Mouse (Mus musculus): ENCODE measurements at regions not wholly inside any gene's neighbourhood (a gene's known extent, or its start where the extent isn't known, plus 50 kb on each side); places are given as distances from the start of the nearest gene placed in this dataset.

GRCm38 (mm10) chr3:128104516-128104915 lies 208.4 kb upstream of the Fam241a start:
- no peak for DNase-seq

GRCm38 (mm10) chr3:128093046-128093445 lies 196.9 kb upstream of the Fam241a start:
- DNase-seq, result no peak

- DNase-seq, result peak; percentile 67
Measured at GRCm38 (mm10) chr3:128088207-128088606, 192.1 kb upstream of the Fam241a start.

GRCm38 (mm10) chr3:128087163-128087562 lies 191.0 kb upstream of the Fam241a start:
- no peak for DNase-seq

- no peak for DNase-seq
Measured at GRCm38 (mm10) chr3:128082463-128082862, 186.3 kb upstream of the Fam241a start.

- DNase-seq, result no peak
Measured at GRCm38 (mm10) chr3:128081430-128081829, 185.3 kb upstream of the Fam241a start.

GRCm38 (mm10) chr3:128067861-128068260 lies 171.7 kb upstream of the Fam241a start:
- no peak for DNase-seq

- DNase-seq, result no peak
Measured at GRCm38 (mm10) chr3:128054031-128054430, 157.9 kb upstream of the Fam241a start.

- no peak for DNase-seq
Measured at GRCm38 (mm10) chr3:128043709-128044108, 147.6 kb upstream of the Fam241a start.

- peak; percentile 39 for DNase-seq
Measured at GRCm38 (mm10) chr3:128040407-128041115, 144.4 kb upstream of the Fam241a start.

GRCm38 (mm10) chr3:128039185-128039584 lies 143.1 kb upstream of the Fam241a start:
- no peak for DNase-seq

- no peak for DNase-seq
Measured at GRCm38 (mm10) chr3:128036538-128036937, 140.4 kb upstream of the Fam241a start.

GRCm38 (mm10) chr3:128030352-128030751 lies 134.2 kb upstream of the Fam241a start:
- DNase-seq, result no peak

GRCm38 (mm10) chr3:128029565-128029915 lies 133.4 kb upstream of the Fam241a start:
- no peak for DNase-seq

- no peak for DNase-seq
Measured at GRCm38 (mm10) chr3:128028856-128029564, 132.9 kb upstream of the Fam241a start.

- DNase-seq, result no peak
Measured at GRCm38 (mm10) chr3:128024856-128025255, 128.7 kb upstream of the Fam241a start.

GRCm38 (mm10) chr3:128014909-128015308 lies 118.8 kb upstream of the Fam241a start:
- no peak for DNase-seq

- DNase-seq, result peak; percentile 6
Measured at GRCm38 (mm10) chr3:128002905-128003641, 106.9 kb upstream of the Fam241a start.

GRCm38 (mm10) chr3:128001924-128002501 lies 105.9 kb upstream of the Fam241a start:
- peak; percentile 59 for DNase-seq

- DNase-seq, result no peak
Measured at GRCm38 (mm10) chr3:127995678-127996077, 99.6 kb upstream of the Fam241a start.

GRCm38 (mm10) chr3:127987583-127987982 lies 91.5 kb upstream of the Fam241a start:
- DNase-seq, result no peak

GRCm38 (mm10) chr3:127985165-127985564 lies 89.0 kb upstream of the Fam241a start:
- no peak for DNase-seq

GRCm38 (mm10) chr3:127977240-127977639 lies 81.1 kb upstream of the Fam241a start:
- DNase-seq, result peak; percentile 7

Measured in kidney, postnatal 10 days (tissue).